Mouse (Mus musculus): ENCODE measurements around the gene Dock1.

The Dock1 gene

GRCm38 (mm10) chr7:134960871-134961270, 290.4 kb downstream of the Dock1 start:
- DNase-seq (ENCODE audit: low spot score) = peak; percentile 53

- no peak for DNase-seq (ENCODE audit: low spot score)
Observed at GRCm38 (mm10) chr7:134961608-134962007, 291.2 kb downstream of the Dock1 start.

DNA sequence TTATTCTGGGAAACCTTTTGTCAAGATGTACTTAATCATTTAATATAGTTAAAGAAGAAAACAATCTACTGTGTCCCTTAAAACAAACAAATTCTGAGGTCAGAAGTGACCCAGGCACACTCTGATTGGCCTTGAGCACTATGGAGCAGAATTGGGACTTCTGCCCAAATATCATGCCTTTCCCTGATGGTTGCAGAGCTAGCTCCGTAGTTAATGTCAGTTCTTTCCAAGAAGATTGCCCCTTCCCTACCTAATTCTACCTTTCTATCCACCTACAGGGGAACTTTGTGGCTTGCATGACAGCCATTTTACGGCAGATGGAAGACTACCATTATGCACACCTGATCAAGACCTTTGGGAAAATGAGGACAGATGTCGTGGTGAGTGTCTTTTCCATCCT, 319.8 kb downstream of the Dock1 start:
- no peak for DNase-seq (ENCODE audit: low spot score)

- DNase-seq (ENCODE audit: low spot score) = no peak
Observed at GRCm38 (mm10) chr7:134990911-134991310, 320.5 kb downstream of the Dock1 start.

- no peak for DNase-seq (ENCODE audit: low spot score)
Observed at GRCm38 (mm10) chr7:134994983-134995382, 324.5 kb downstream of the Dock1 start.

GRCm38 (mm10) chr7:135002216-135002615, 331.8 kb downstream of the Dock1 start:
- no peak for DNase-seq (ENCODE audit: low spot score)

- DNase-seq (ENCODE audit: low spot score) = no peak
Observed at GRCm38 (mm10) chr7:135002891-135003290, 332.4 kb downstream of the Dock1 start.

DNA sequence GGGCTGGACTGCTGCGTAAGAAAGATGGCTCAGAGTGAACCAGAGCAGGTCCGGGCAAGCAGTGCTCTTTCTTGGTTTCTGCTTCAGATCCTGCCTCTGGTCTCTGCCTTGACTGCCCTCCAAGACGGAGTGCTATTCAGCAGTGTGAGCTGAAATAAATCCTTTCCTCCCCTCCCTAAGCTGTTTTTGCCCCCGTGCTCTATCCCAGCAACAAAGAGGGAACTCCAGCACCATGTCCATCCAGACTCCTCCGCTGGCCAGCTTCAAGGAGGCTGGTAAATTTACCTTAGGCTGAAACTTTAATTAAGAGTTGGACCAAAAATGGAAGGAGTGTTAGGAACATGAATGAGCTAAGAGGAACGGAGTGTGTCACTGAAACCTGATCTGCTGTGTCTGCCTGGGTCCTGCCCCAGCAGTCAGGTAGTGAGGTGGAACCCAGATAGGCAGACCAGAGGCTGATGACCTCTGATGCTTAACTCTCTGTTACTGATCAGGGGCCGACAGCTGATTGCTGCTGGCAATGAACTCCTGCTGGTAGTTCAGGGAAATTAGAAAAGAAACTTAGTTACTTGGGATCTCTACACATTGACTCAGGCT, 335.6 kb downstream of the Dock1 start:
- DNase-seq (ENCODE audit: low spot score) = peak; percentile 11

DNA sequence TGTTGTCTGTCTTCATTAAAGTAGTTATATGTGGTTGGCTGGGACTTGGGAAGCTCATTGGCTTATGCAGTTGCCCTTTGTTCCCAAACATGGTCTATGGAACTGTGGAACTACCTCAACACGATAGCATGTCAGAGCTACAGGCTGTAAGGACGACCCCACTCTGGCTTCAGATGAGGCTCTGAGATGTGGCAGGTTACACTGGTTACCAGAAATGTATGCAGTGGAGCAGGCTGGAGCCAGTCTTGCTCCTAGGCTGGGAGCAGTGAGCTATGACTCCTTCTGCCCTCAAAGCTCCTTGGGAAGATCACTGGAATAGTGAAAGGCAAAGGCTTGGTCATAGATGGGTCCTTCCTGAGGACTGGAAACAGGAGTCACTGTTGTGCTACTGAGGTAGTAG, 337.6 kb downstream of the Dock1 start:
- DNase-seq (ENCODE audit: low spot score) = no peak

DNA sequence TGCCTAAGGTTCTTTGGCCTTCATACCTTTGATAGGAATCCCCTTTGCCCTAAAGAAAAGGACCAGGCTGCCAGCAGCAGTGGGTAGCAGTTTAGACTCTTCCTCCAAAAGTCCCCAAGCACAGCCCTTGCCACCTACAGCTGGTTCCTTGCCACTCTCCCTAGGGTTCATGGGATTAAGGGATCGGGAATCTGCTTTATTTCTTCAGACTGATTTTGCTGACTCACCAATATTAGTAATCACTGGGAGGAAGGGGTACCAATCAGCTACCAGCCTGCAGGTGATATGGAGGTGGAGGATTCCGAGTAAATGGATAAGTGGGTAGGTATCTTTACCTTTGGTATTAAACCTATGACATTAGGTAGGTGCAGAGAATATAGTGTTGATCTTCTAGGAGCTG, 340.5 kb downstream of the Dock1 start:
- DNase-seq (ENCODE audit: low spot score) = no peak

GRCm38 (mm10) chr7:135017531-135017930, 347.1 kb downstream of the Dock1 start:
- DNase-seq (ENCODE audit: low spot score) = no peak

DNA sequence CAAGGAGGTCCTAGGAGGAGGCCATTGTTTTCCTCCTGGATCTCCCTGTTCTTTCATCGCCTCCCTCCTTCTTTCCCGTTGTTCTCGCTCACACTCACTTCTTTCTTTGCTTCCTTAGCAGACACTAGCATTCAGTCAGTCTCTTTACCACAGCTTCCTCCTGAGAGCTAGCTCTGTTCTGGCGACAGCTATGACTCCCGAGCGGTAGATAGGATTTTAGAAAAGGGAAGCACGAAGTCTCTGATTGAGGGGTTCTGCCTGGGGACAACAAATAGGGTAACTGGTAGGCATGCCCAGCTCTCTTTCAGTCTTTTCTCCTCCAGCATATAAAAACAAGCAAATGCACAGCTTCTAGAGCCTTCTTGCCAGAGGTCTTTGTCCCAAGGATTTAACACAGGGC, 350.3 kb downstream of the Dock1 start:
- DNase-seq (ENCODE audit: low spot score) = no peak

DNA sequence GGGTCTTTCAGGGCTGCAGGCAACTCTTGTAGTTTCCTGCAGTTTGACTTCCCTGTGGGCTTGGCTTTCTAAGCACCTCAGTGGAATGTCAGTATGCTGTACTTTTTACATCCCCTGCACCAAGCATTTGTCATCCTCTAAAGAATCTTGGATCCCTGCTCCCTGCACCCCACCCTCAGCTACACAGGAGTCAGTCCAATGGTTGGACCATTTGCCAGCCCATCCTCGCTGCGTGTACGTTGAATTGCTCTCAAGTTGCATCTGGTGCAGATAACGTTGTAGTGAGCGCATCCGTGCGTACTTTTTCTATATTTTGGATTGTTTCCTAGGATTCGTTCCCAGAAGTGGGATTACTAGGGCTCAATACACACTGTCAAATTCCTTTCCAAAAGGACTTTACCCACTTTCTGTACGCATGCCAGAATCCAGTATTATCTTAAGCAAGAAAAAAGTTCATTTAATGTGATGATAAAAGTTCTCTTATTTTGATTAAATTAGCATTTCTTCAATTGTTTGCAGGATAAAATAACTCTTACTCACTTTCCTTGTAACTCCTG, 351.2 kb downstream of the Dock1 start:
- no peak for DNase-seq (ENCODE audit: low spot score)

- no peak for DNase-seq (ENCODE audit: low spot score)
Observed at GRCm38 (mm10) chr7:135024531-135024930, 354.1 kb downstream of the Dock1 start.

DNA sequence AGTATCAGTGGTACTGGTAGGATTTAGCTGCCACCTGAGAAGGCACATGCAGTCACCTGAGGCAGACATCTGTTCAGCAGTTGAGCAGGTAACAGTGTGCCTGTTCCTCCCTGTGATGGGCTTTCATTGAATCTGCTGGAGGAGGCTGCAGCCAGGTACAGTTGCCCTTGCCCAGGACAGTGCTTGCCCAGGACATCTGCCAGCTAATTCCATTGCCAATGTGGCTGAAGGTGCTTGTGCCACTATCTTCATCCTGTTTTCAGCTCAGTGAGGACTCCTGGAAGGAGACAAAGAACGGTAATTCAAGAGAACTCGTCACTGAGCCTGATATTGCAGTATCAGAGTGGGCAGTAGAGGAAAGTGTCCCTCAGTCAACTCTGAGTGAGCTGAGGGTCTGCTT, 358.3 kb downstream of the Dock1 start:
- no peak for DNase-seq (ENCODE audit: low spot score)

GRCm38 (mm10) chr7:135029136-135029535, 358.7 kb downstream of the Dock1 start:
- no peak for DNase-seq (ENCODE audit: low spot score)

DNA sequence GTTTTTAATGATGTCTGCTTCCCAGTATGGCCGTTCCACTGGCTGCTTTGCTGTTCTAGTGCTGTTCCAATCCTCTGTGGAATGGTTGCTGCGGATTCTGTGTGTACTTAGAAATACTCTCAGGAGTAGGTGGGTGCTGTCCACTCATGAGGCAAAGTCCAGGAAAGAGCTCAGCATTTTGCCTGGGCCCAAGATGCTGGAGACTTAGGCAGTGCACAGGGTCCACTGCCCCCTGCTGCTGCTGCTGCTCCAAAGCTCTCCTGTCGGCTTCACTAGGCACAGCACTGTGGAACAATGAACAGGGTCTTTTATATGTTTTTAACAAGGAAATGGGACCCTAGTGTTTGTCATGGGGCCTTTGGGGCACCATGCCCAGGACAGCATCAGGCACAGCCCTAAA, 361.0 kb downstream of the Dock1 start:
- DNase-seq (ENCODE audit: low spot score) = no peak

GRCm38 (mm10) chr7:135034811-135035210, 364.4 kb downstream of the Dock1 start:
- no peak for DNase-seq (ENCODE audit: low spot score)

DNA sequence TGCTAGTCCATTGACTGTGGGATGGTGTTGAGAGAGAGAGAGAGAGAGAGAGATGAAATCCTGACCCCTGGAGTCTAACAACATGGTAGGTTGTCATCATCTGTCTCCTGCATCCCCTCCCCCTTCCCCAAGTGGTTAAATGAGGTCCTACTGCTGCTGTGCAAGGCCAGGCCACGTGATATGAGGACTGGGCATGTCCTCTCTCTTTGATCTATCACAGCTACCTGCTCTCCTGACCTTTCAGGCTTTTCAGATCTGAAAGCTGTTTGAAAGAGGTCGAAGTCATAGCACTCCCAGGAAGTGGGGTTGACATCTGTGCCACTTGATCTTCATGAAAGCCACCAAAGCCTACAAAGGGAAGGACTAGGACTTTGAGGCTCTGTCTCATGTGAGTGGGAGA, 365.2 kb downstream of the Dock1 start:
- no peak for DNase-seq (ENCODE audit: low spot score)

DNA sequence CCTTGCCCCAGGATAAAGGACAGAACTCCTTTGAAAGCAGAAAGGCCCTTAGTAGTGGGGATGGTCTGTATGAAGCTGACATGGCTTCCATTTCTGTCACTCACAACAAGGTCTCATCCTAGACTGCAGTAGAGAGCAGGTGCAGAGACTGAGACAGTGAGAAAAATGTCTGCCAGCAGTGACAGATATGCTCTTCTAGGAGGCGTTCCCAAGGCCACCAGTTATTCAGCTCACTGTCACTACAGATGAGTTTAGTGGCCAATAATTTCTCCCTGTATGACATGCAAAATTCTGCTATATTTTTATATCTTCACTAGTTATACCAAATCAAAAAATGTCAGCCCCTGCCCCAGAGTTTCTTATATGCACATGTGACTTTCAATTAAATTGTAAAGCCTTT, 368.5 kb downstream of the Dock1 start:
- no peak for DNase-seq (ENCODE audit: low spot score)

- no peak for DNase-seq (ENCODE audit: low spot score)
Observed at GRCm38 (mm10) chr7:135043931-135044765, 373.7 kb downstream of the Dock1 start.

- no peak for DNase-seq (ENCODE audit: low spot score)
Observed at GRCm38 (mm10) chr7:135049416-135049815, 379.0 kb downstream of the Dock1 start.

DNA sequence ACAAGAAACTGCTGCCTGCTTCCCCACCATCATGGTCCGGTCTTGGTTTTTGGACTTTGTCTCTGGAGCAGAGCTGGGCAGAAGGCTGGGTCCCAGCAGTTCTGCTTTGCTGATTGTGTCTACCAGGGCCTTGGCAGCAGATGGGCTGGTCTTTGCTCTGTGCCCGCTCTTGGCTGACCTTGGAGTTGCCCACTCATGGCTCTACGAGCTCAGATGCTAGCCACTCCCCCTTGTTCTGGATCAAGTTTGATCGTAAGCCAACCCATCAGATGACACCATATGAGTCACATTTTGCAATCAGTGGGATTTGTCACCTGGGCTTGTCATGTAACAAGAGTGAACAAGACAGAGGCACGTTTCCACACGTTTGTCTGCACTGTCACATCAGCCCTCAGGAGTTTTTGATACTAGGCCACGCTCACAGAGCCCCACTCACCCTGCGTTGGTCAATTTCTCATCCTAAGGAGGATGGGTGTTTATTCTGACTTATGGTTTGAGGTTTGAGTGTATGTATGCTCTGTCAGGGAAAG, 382.8 kb downstream of the Dock1 start:
- DNase-seq (ENCODE audit: low spot score) = no peak
